Mouse (Mus musculus) gastrocnemius, adult 2 months (tissue): ENCODE measurements around the gene Asprv1. TPM values are rescaled to one million over a fixed set of nuclear protein-coding genes. Genes with fewer than 3 reads are reported as not detected.

ENCODE experiments used
- DNase-seq: peaks from one replicate; pipeline ENCODE4 v3.0.0; 2022
- H3K27ac ChIP-seq: fragments of 200-600 bp; 2 replicates; pipeline ENCODE4 v1.8.1; 2022; ENCODE audit warnings: mild to moderate bottlenecking
- H3K4me3 ChIP-seq: fragments of 200-600 bp; 2 replicates; pipeline ENCODE4 v1.8.1; 2022; ENCODE audit warnings: mild to moderate bottlenecking, moderate library complexity
- CTCF ChIP-seq: fragments of 200-600 bp; IDR thresholded peaks from 2 replicates; pipeline ENCODE4 v1.8.1; 2022; ENCODE audit warnings: antibody characterized with exemption, mild to moderate bottlenecking, moderate library complexity
- intact Hi-C: fragments of 180-260 bp; cut with DNase I; formaldehyde crosslinking; loops from one replicate; pipeline ENCODE4 v1.15.1; 2025
- total RNA-seq, 2 experiments: library from RNA; stranded (reverse); gene quantifications; 2 replicates each; pipeline ENCODE4 v1.2.3; 2021

Gene Asprv1
- total RNA-seq, 2 experiments from 2014 or later: not detected

DNA sequence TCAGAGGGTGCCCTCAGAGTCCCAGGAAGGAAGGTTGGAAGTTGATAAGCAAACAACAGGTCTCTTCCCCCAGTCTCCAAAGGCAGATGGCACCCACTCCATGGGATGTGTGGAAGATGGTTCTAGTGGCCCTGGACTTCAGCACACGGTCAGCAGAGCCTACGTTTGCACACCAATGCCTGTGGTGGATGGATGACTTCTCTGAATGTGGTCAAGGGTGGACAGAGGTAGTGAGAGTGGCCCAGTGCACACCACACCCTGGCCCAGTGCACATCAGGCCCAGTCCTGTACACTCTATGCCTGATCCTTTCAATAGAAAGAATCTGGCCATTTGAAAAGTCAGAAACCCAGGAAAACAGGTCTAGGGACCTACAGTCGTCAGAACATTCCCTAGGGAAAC, 30.5 kb downstream of the Asprv1 start:
- Histone ChIP-seq H3K4me3 (no peak overlapping the region), H3K27ac (no peak overlapping the region)
- intact Hi-C loops: no loop called here
- DNase-seq: no peak
- no peak for TF ChIP-seq CTCF

DNA sequence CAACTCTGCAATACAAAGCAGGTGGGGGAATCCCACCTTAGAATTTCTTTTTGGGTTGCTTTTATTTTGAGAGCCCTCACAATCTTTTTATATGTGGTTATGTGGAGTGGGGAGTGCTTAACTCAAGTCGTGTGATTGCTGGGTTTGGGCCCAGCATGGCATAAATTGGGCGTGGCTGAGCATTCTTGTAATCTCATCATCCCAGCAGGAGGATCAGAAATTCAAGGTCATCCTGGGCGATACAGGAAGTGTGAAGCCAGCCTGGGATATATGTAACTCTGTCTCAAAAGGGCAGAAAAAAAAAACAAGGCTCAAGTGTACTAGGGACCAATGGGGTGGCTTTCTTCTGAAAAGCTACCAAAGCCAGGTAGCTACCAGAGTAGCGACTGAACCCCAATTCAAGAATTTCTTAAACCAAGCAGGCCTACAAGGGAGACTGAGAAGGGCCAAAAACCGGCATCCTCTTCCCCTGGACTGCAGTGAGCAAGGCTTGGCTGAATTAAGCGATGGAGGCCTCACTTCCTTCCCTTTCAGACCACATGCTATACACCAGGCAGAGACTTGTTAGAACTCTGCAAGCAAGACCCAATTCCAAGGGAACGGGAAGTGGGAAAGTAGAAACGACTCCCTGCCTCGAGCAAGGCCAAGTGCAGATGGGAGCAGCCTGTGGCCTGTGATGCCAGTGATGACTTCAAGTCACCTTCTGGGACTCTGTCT, 32.4 kb downstream of the Asprv1 start:
- H3K4me3 ChIP-seq: no peak overlapping the region
- intact Hi-C loops: no loop called here
- H3K27ac ChIP-seq: no peak overlapping the region
- no peak for DNase-seq
- TF ChIP-seq CTCF: no peak

DNA sequence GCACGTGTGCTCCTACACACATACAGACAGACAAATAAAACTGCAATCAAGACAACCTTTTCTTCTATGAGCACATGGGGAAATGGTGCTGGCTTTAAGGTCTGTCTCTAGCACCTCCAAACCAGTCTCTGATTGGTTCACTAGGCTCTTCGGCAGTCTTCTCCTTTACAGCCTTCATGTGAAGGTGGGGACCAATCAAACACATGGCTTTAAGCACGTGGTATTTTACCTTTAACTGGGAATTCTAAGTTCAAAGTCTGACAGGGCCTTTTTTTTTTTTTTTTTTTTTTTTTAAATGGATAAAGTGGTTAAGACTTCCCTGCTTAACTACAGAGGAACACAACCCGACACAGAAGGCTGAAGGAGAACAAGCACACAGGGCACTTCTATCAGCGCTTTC, 37.1 kb downstream of the Asprv1 start:
- Histone ChIP-seq H3K4me3 (no peak overlapping the region), H3K27ac (no peak overlapping the region)
- DNase-seq: no peak
- TF ChIP-seq CTCF: no peak
- intact Hi-C loops: loop anchor here (5.0 kb wide), 1 partner anchor 68 kb away; no protein-coding TSS in a partner anchor

DNA sequence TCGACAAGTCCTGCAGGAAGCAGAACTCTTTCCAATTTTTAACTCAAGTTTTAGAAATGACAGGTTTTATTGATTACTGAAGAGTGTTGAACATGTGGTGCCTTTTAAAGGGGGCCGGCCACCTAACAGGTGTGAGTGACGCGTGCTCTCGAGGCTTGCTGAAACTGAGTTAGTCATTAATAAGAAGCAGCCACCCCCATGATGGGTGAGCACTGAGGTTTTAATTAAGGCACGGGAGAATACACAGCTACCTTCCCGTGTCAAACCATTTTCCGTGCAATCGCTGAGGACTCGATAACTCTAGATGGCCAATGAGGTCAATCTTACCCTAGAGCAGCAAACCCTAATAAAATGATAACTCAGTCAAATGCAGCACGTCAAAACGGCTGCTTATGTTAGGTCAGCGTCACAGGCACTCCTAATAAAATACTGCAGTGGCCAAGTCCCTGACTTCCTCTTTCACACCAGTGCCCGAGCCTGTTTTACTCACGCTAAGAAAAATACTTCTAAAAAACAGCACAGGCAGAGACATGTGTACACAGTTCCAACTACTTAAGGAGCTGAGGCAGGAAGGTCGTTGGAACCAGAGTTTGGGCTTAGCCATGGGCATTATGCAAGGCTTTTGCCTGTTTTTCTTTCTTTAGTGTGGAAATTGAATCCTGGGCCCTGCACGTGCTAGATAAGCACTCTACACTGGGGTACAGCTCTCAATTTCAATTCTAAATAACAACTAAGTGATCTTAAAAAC, 37.8 kb downstream of the Asprv1 start:
- intact Hi-C loops: loop anchor here (5.0 kb wide), 1 partner anchor 68 kb away; no protein-coding TSS in a partner anchor
- TF ChIP-seq CTCF: no peak
- DNase-seq: no peak
- Histone ChIP-seq H3K27ac (no peak overlapping the region), H3K4me3 (no peak overlapping the region)

DNA sequence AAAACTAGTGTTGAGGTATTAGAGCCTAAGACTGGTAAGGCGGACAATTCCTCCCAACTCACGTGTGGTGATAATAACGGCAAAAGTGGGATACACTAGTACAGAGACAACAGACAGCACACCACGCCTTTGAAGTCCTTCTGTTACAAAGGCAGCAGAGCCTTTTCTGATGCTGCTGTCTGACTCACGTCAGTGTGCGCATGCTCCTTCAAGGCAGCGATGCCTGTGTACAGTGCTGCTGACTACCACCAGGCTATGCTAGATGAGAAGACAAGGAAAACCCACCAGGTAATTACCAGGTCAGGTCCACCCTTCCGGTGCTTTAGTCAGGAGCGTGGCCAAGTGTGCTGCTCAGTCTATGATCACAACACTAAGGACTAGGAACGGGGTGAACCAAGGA, 39.1 kb downstream of the Asprv1 start:
- intact Hi-C loops: loop anchor here (5.0 kb wide), 1 partner anchor 70 kb away; no protein-coding TSS in a partner anchor

DNA sequence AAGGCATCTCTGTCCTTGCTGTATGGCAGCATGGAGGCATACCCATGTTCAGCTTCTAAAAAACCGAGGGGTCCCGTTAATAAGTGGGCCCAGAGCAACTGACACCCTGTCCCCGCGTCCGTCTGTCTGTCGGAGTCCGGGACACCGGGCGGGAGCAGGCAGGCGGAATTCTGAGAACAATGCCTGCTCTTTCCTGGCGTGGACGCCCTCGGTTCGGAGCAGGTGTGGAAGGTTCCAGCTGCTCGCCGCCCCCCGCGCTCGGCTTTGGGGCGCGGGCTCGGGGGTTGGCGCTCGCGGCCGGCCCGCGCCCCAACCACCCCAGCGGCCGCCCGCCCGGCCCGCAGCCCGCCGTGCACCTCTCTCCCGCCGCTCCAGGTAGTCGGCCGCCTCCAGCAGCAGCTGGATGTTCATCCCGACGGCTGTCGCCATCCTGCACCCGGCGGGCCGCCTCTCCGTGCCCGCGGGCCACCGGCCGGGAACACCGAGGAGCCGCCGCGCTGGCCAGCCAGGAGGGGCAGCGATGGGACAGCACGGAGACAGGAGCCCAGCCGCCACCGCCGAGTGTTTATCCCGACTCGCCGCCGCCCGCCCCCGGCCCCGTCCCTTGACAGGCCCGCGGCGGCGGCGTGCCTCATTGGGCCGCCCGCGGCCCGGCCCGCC, 40.7 kb downstream of the Asprv1 start, which contains the start of gene Mxd1:
Gene Mxd1, minus strand, starts transcription at position 582 of the 660 bp plus-strand sequence.
- intact Hi-C loops: loop anchor here (1.0 to 5.0 kb wide), 2 partner anchors 71 to 196 kb away; no protein-coding TSS in a partner anchor
- no peak for TF ChIP-seq CTCF

More for the DNA sequence above, 39.1 kb downstream of the Asprv1 start:
- H3K4me3 ChIP-seq: no peak overlapping the region; the same call in 1 of the 2 replicates
- TF ChIP-seq CTCF: no peak
- DNase-seq: no peak
- no peak overlapping the region for H3K27ac ChIP-seq

DNA sequence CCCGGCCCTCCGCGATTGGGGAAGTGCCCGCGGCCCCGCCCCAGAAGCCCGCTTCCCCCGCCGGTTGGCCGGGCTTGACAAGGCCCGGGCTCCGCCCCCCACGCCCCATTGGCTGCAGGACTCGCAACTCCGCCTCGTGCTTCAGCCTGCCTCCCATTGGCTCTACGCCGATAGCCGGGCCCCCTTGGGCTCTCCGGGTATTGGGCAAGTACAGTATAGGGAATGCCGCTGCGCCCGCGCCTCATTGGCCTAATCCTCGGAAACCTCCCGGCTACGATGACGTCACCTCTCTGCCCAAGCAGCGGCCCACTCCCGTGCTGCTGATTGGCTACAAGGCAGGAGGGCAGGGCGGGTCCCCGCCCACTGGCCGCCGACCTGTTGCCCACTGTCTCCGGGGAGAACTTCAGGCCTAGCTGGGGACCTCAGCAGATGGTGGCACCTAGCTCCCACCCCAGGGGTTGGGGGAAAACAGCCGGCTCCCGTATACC, 41.3 kb downstream of the Asprv1 start:
- Histone ChIP-seq H3K4me3 (peak overlapping the region; percentile 95), H3K27ac (peak overlapping the region; percentile 94)
- intact Hi-C loops: loop anchor here (1.0 to 5.0 kb wide), 2 partner anchors 72 to 197 kb away; no protein-coding TSS in a partner anchor
- no peak for TF ChIP-seq CTCF
- peak; percentile 100 for DNase-seq

More for the DNA sequence above, 40.7 kb downstream of the Asprv1 start, which contains the start of gene Mxd1:
- H3K27ac ChIP-seq: peak within 1 kb of the TSS; percentile 94
- no peak for DNase-seq
- H3K4me3 ChIP-seq: peak within 1 kb of the TSS; percentile 95

DNA sequence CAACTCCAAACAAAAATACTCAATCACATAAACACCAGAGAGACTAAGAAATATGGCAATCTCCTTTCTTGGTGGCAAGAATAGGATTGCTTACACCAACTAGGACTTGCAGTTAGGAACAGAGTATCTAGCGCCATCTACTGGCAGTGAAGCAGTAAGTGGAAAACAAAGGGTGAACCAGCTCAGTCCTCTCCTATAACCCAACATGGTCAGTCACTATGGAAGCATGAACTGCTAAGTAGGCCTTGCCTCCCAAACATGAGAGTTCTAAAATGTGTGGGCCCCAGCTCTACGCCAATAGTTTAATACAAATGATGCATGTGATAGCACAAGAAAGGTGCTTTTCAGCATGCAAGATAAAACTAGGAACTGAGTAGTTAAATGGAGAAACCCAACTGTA, 42.9 kb downstream of the Asprv1 start:
- H3K27ac ChIP-seq: peak overlapping the region; percentile 94
- H3K4me3 ChIP-seq: no peak overlapping the region
- intact Hi-C loops: loop anchor here (1.0 to 5.0 kb wide), 2 partner anchors 126 to 234 kb away; partner anchors contain the start of gene C87436
- peak; percentile 96 for TF ChIP-seq CTCF
- peak; percentile 38 for DNase-seq

DNA sequence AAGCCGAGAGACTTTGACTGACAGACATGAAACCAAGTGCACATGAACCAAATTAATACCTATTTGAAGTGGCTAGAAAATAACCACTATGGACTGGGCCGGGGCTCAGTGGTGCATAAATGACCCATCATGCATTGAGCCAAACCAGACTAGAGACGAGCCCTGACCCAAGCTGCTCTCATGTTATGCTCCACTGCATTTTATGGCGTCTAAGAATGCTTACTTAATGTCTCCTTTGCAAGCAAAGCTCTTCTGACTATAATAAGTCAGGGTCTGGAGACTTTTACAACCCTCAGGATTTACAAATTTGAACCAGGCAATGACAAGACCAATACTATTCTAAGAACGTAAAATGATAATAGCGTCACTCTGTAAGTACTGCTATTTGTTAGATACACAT, 50.4 kb downstream of the Asprv1 start:
- Histone ChIP-seq H3K4me3 (no peak overlapping the region), H3K27ac (no peak overlapping the region)
- no peak for DNase-seq
- TF ChIP-seq CTCF: no peak
- intact Hi-C loops: no loop called here

Other genes starting within 250 kb of the Asprv1 start
- gene Pcyox1, start 231.0 kb upstream of the Asprv1 start, total RNA-seq: 10 to 100 TPM; 49.7 to 50.8 TPM
- gene Tia1, start 223.9 kb upstream of the Asprv1 start, total RNA-seq: 10 to 100 TPM; 20.7 to 22.7 TPM
- gene Gm44790, start 201.5 kb upstream of the Asprv1 start, total RNA-seq: under 1 TPM in 1 of 2 experiments, not detected in 1; 0.53 TPM
- gene C87436, start 189.8 kb upstream of the Asprv1 start, total RNA-seq: 1 to 10 TPM; 7.5 to 8.0 TPM
- 100 to 1,000 TPM; 121 to 128 TPM for gene Pcbp1, start 101.8 kb upstream of the Asprv1 start, total RNA-seq
- 1 to 10 TPM; 2.6 to 3.9 TPM for gene Mxd1, start 41.0 kb downstream of the Asprv1 start, total RNA-seq
- gene Snrnp27, start 56.4 kb downstream of the Asprv1 start, total RNA-seq: 10 to 100 TPM; 71.7 to 87.0 TPM
- 1 to 10 TPM; 2.6 to 3.2 TPM for gene Gmcl1, start 105.2 kb downstream of the Asprv1 start, total RNA-seq
- 10 to 100 TPM; 18.7 to 21.4 TPM for gene Anxa4, start 165.4 kb downstream of the Asprv1 start, total RNA-seq
- gene Aak1, start 221.4 kb downstream of the Asprv1 start, total RNA-seq: 10 to 100 TPM; 32.0 to 44.5 TPM